Mouse (Mus musculus): ENCODE measurements around the gene Otub1.

The Otub1 gene

DNA sequence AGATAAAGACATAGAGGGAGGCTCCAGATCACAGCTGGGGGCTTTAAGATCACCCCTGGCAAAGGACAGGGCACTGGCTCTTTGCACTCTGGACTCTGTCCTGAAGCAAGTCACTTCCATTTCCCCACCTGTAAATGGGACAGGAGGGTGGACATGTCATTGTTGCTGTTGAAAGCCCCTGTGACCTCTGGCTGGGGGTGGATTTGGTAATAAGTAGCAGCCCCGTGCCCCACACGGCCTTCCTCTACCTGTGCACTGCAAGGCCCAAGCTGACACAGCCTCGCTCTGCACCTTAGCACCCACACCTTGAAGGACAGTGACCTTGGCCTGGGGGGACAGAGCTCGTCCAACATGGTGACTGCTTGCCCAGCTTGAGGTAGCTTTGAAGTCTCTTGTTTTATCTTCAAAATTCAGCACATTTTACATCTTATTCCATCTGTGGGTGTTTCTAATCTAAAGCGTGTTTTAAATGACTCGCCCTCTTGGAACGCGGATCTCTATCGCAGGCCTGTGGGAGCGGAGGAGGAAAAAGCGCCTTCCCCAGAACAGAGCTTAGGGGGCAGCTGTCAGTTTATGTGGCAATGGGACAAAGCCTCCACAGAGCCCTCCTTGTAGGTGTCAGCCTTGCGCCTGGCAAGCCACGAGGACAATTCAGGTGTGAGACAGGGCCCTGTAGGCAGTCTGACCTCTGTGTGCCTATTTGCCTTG is 28.2 kb downstream of the Otub1 start:
- no peak for DNase-seq (ENCODE audit: low read depth in 2 of 2, low spot score in 2 of 2)

DNA sequence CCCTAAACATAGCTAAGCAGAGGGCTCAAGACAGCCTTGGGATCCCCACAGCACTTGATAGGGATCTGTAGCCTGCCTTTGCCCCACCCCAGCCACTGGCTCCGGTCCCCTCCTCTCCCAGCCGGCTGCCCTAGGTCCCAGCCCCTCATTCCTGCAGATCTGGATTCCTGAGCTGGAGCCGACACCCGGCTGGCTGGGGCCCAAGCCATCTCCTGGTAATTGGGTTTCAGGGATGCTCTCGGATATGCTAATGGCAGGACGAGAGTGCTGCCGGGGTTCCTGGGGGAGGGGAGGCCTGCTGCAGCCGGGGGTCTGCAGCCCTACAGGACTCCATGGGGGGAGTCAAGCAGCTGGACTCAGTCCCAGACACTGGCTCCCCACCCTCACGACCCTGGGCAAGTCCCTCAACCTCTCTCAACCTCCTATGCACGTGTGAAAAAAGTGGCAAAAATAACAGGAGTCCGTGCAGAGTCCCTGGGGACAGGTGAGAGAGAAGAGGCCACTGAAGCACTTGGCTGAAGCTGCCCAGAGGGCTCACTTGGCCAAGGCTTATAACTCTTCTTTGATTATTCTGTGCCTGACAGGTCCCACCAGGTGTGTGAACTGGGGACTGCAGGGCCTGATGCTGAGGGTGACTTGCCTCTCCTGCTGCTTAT is 29.9 kb downstream of the Otub1 start:
- no peak for DNase-seq (ENCODE audit: low read depth in 2 of 2, low spot score in 2 of 2)

DNA sequence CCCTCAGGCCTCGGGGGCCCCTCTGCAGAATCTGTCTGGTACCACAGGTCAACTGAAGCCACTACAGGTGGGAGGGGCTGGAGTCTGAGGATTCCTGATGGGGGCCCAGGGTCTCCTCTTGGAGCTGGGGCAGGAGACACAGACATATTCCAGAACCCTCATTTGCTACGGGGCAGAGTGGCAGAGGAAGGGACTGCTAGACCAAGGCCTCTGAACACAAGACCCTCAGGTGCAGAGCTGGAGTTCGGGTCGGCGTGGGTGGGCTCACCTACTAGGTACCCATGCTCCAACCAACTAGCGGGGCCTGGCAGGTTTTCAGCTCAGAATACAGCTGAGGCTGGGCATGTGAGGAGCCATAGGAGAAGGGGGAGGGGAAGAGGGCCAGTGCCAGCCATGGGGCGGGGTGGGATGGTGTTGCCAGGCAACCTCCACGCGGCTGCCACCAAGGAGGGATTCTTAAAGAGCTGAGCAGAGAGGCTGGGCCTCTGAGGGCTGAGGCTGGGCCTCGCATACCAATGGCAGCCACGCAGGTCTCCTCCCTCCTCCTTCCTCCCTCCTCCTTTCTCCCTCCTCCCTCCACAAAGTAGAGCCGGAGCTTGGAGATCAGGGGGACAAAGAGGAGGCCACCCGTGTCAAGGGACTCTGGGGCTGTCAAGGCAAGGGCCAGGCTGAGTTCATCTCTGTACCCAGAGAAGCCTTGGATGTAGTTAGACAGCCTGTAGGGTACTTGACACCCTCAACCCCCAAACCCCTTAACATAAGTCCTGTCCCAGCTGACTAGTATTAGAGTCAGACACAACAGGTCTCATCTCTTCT is 33.9 kb downstream of the Otub1 start:
- DNase-seq (ENCODE audit: low read depth in 2 of 2, low spot score in 2 of 2) = no peak

DNA sequence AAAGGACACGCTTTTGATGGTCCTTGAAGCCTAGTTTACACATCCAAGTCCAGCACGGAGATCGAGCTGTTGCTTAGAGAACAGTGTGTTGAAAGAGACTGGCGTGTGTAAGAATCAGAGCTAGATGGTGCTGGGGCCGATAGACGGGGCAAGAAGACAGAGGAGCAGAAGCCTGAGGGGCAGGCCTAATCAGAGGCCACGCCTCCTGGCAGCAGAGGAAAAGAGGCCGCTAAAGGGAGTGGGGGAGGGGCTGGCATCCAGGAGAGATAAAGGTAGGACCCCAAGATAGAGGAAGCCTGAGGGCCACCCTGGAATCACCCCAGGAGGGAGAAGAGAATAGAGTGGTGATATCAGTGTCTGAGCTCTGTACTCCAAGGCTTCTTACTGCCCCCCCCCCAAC is 34.7 kb downstream of the Otub1 start:
- DNase-seq (ENCODE audit: low read depth in 2 of 2, low spot score in 2 of 2) = no peak

DNA sequence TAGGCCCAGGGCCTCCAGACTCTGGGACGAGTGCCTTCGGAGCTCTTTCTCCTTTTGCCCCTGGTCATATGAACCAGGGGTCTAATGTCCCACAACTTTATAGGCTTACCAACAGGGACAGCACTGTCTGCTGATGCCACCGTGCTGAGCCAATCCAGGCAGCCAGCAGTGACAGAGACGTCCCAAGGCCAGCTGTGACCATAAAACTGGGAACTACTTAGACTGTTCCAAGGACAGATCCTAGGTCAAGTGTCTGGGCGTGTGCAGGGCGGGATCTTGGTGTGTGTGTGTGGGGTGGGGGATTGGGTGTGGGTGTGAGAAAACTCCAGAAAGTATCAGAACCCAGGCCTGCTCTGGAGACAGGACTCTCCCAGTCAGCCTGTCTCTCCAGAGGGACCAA is 35.2 kb downstream of the Otub1 start:
- no peak for DNase-seq (ENCODE audit: low read depth in 2 of 2, low spot score in 2 of 2)

DNA sequence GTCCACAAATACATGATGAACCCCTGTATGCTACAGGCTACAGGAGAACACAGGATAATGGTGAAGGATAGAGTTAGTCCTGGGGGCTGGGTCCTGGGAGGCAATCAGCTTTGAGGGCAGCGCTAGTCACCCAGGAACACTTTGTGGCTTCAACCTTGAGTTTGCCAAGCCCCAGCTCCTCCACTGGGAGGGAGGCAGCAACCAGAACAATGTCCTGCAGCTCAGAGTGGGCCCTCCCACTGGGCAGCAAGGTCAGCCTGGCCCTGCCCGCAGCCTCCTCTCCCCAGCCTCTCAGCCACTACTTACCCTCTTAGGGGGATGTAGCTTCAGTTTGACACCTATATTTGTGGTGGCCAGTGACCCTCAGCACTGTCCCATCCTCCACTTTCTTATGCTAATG is 37.7 kb downstream of the Otub1 start:
- no peak for DNase-seq (ENCODE audit: low read depth in 2 of 2, low spot score in 2 of 2)

DNA sequence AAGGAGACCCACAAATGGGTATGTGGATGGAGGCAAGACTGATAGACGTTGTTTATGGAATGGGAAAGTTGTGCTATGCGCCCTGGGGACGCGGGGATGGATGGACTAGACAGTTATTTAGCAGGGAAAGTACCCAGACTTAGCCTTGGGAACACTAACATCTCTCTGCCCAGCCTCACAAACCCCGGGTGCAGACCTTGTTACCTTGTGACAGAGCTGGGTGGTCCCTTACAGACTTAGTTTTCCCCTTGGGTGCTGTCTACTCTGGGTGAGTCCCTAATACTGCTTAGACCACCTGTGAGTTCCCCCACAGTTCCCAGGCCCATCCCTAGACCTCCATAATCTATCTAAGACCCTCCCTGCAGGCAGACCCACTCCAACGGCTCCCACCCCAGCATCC is 39.3 kb downstream of the Otub1 start:
- no peak for DNase-seq (ENCODE audit: low read depth in 2 of 2, low spot score in 2 of 2)

DNA sequence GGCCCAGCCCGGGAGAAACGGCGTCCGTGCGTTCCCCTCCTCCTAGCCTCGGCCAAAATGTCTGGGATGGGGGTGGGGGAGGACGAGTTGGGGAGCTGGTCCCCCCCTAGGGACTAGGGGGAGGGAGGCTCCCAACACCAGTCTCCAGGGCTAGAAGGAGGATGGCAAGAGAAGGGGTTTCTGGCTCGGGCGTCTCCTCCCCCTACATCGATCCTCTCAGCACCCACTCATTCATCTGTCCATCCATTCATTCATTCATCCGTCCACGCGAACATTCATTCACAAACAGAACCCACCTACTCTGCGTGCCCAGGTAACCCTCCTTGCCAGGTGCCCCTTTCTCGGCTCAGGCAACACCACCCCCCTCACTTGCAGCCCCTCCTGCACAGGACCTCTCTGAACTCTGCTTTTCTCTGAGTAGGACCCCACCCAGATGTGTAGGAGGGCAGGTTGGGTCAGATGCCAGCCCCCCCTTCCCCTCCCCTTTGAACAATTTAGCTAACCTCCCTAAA is 39.9 kb downstream of the Otub1 start:
- no peak for DNase-seq (ENCODE audit: low read depth in 2 of 2, low spot score in 2 of 2)

DNA sequence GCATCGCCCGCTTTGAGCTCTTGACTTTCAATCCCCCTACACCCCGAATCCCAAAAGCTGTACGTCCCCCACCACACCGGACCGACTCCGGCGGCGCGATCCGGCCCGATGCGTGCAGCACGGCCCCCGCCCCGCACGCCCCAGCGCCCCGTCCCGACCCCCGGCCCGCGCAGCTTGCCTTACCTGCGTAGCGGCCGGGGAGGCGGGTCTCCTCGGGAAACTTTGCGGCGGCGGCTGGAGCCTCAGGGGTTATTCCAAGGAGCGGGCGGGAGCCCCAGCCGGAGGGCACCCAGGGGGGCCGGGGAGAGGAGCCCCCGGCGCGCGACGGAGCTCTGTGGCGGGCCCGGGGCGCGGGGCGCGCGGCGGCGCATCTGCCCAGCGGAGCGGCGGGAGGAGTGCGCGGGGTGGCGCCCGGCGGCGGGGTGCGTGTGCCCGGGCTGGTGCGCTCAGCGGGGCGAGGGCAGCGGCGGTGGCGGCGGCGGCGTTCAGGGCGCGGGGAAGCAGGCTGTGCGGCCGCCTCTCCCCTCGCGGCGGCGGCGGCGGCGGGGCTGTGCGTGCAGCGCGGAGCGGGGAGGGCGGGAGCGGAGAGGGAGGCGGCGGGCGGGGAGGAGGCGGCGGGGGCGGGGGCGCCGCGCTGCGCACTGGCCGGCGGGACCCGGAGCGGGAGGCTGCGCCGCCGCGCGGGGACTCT is 40.5 kb downstream of the Otub1 start:
- DNase-seq (ENCODE audit: low read depth in 2 of 2, low spot score in 2 of 2) = no peak

DNA sequence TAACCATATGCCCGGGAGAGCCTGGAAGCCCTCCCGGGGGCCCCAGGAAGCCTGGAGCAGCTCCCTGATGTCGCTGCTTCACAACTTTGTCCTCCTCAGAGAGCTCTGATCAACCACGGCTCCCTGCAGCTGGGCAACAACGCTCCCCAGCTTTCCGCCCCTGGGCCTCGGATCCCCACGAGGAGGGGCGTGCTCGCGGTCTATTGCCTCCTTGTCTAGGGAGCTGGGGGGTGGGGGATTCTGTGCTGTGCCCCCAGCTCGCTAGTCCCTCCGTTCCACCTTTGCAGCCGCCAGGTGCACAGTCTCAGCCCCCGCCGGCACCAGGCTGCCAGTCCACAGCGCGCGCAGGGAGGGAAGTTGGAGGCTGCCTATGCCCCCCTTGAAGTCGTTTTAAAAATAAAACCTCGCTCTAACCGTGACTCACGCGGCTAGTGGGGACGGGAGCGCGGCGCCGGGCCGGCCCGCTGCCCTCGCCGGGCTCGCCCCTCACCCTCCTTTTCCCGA is 41.2 kb downstream of the Otub1 start:
- DNase-seq (ENCODE audit: low read depth in 2 of 2, low spot score in 2 of 2) = peak in 1 of 2 experiments; percentile 8

DNA sequence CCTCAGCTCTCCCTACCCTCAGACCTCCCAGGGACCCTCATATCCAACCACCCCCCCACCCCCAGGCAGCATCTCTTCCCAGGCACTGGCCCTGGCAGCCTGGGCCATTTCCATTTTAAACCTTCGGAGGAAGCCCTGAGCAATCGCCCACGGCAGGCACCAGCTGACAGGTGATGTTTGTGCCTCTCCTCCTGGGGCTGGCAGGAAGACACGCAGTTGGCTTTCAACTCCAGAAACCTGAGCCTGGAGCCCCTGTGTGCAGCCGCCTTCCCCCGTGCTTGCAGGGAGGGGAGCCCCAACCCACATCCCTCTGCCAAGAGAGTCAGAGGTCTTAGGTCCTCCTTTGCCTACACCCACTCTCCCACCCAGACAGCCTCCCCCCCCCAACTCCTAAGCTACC is 41.9 kb downstream of the Otub1 start:
- DNase-seq (ENCODE audit: low read depth in 2 of 2, low spot score in 2 of 2) = no peak

DNA sequence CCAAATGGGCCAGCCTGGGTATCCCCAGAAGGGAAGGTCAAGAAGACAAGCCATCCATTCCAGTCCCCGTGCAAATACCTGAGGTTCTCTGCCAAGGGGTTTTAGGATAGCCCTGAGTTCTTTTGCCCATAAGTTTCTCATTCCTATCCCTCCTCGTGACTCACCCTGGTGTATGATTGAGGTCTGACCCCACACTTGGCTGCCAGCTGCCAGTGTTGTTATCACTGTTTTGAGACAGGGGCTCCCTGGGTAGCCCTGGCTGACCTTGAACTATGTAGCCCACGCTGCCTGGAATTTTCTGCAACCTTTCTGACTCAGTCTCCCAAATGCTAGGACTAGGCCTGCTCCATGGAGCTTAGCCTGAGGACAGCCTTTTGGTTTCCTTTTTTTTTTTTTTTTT is 45.1 kb downstream of the Otub1 start:
- DNase-seq (ENCODE audit: low read depth in 2 of 2, low spot score in 2 of 2) = no peak

DNA sequence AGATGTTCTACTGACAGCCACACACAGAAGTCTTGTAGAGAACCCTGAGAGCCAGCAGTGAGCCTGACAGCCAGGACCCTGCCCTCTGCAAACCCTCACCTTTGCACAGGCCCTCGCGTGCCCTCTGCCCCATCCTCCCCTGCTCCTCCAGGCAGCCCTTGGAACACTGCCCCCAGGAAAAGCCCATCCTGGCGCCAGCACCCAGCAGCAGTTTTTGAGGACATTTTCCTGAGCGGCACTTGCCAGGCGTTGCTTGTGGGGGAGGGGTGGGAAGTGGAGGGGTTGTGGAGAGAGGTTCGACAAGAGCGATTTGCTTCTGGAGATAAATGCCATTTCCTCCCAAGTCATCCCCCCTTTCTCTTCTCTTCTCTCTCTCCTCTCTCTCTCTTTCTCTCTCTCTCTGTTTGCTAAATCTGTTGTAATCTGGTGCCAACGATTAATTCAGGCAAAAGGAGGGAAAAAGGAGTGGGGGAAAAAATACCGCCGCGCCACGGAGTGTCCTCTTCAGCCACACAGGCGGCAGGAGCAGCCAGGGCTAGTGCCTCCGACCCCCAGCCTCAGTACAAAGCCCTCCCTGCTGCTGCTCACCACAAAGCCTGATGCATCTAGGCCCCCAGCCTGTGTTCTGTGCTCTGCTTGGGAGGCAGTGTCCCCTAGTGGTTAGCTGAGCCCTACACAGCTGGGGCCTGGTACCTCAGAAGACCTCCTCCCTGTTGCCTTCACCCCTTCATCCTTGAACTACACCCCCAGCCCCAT is 45.8 kb downstream of the Otub1 start:
- DNase-seq (ENCODE audit: low read depth in 2 of 2, low spot score in 2 of 2) = no peak

DNA sequence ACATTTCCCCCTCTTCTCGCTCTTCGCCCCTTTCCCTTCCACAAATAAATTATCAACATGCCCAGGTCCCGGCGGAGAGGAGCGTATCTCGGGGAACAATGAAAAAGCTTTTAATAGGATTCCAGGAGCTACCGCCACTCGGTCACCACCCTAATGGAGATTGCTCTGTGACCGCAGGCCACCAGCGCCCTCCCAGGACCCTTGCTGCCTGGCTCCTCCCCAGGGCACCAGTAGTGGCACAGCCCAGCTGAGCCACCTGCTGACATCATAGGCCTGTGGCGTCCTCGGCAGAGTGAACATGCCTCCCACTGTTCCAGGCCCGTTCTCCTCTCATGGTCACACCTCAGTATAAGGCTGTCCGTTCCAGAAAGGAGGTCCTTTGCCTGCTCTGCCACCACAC is 48.4 kb downstream of the Otub1 start:
- DNase-seq (ENCODE audit: low read depth in 2 of 2, low spot score in 2 of 2) = no peak

DNA sequence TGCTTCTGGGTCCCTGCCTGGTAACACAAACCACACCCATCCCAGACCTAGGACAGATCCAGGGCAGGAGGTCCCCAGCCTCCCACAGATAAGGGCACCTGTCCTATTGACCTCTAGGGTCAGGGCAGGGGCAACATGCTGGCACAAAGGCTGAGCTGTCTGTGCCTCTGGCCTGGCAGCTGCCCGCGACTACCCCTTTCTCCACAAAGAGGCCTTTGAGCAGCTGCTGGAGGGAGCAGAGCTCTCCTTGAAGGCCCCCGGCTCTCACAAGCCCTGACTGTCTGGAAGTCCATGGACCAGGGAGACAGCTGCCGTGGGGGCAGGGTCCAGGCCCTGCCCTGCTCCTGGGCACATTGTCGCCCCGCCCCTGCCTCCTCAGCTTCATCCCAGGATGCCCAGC is 50.9 kb downstream of the Otub1 start:
- no peak for DNase-seq (ENCODE audit: low read depth in 2 of 2, low spot score in 2 of 2)

DNA sequence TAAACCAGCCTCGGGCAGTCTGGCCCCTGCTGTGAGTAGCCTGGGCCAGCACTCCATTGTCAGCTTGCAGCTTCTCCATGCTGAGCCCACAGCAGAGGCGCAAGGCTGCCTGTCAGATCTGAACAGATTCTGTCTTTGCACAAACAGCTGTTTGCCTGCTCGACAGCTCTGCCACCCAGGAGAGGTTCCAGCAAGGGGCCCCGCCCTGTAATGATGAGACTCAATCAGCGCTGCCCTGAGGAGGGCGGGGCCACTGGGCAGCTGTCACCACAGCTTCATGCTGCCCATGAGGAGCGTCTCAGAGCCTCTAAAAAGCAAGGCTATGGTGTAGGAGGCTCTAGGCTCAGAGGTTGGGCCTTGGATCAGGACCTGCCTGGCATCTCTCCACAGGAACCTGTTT is 52.9 kb downstream of the Otub1 start:
- DNase-seq (ENCODE audit: low read depth in 2 of 2, low spot score in 2 of 2) = no peak

DNA sequence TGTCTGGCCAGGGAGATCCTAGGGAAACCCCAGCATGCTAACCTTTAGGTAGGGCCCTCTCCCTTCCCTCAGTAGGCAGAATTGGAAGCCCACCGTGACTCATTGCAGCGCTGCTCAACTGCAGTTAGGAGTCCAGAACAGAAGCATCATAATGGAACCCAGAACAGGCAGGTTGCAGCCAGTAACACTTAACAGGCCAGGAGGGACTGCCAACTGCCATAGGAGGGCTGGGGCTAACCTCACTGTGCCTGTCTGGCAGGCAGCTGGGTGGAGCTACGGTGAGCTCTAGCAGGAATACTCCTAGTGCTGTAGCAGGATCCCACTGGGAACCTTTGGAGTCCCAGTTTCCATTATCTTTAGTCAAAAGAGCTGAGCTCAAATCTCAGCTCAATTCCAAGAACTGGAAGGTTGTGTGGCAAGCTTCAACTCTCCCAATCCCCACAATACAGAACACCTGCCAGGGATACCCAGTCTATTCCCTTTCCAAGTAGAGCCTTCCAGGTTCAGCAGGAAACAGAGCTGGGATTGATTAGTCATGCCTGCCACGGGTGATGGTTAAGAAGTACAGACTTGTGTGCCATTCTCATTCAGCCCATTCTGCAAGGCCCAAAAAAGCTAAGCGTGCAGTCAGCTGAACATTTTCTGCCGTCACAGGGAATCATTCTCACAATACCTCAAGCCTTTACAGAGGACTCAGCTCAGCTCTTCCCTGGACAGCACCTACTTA is 54.0 kb downstream of the Otub1 start:
- DNase-seq (ENCODE audit: low read depth in 2 of 2, low spot score in 2 of 2) = no peak

DNA sequence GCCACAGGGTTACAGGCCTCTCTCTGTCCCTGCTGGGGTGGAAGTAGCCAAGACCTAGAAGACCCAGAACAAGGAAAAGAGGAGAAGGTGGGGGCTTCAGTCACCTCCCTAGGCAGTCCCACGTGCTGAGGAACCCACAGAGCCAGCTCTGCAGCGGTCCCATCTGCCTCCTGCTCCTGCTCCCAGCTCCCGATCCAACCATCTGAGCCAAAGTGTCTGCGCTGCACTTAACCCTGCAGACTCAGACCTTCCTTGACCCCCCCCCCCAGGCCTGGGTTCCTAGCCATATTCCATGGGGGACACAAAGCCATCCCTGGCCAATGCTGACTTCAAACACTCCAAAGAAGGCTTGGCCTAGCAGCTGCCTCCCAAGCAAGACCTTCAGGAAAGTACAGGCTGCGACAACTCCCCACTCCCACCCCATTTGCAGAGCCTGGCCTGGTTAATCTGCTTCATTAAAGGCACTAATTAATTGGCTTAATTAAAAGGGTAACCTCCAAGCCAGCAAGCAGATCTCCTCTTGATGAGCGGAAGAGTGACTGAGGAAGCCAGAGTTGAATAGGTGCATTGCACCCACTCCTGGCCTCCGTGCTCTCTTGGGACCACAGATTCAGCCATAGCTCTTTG is 54.7 kb downstream of the Otub1 start:
- no peak for DNase-seq (ENCODE audit: low read depth in 2 of 2, low spot score in 2 of 2)

DNA sequence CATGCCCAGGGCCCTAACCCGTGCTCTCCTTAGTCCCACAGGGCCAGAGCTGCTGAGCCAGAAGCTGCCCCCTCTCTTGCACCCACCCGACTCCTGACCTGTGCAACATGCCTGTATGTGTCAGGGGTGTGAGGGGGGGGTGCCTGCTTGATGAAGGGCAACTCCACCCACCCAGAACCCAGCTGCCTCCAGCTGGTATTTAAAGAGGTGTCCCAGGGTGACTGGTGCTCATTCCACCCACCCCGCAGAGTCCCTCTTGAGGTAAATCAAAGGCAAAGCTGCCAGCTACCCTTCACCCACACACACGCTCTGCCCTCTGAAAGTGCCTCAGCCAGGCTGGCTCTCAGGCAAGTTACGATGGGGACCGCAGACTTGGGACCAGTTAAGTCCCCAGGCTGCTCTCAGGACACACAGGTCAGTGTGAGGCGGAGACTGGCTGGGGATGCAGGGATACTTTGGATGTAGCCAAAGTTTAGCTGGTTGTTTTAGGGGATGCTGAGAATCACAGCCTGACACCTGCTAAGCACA is 56.9 kb downstream of the Otub1 start:
- DNase-seq (ENCODE audit: low read depth in 2 of 2, low spot score in 2 of 2) = no peak

Measured in CD8-positive naive resting alpha-beta T cell, adult 2 months (primary cell).